Mouse (Mus musculus): ENCODE measurements around the gene Zcchc18.
"Not testable (repeated sequence)": the region's sequence is repeated elsewhere in the genome, so short reads cannot be mapped to it uniquely, and the experiment has no call there.

Gene Zcchc18

DNA sequence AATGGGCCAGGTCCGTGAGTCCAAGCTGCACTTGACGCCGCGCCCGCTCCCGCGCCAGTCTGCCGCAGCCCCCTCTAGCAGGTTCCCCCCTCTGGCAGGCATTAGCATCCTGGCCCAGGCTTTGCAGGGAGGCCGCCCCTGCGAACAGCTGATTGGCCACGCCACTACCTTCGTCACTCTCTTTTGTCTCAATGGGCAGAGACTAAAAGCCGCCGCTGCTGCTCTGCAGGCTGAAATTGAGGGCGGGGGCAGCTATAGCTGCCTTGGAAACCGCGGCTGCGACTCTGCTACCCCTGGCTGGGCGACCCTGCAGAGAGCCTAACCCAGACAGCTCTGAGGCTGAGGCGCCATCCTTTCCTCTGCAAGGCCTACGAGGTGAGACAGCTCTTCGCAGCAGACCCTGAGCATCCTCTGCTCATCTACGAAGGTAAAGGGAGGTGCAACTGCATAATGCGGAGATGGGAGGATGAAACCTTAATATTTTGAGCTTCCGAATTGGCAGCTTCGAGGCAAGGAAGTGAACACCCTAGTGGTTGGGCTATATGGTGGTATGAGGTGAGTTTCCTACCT is at the start of gene Zcchc18:
Gene Zcchc18, plus strand, starts transcription at position 178 of the 570 bp plus-strand sequence.
- ATAC-seq (ENCODE audit: low TSS enrichment): peak; percentile 93

- ATAC-seq (ENCODE audit: low TSS enrichment): peak; percentile 100
These were observed 35.2 kb upstream of the Zcchc18 start for GRCm38 (mm10) chrX:136957583-136958279.

- ATAC-seq (ENCODE audit: low TSS enrichment): not testable (repeated sequence)
These were observed 34.7 kb upstream of the Zcchc18 start for GRCm38 (mm10) chrX:136958300-136958699.

DNA sequence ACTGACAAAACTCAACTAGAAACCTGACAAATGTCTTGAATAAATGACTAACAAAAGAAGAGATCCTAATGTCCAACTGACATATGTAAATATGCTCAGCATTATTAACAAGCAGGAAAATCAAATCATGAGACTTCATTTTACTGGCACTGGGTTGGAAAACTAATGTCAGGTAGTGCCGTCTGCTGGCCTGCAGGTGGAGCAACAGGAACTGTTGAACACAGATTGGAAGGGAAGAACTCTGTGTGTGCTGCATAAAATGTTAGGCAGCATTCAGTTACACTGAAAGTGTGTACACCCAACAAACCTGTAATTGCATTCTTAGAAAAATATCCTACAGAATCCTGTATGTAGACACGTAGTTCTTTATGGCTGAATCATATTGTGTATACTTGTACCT is 33.3 kb upstream of the Zcchc18 start:
- peak; percentile 69 for ATAC-seq (ENCODE audit: low TSS enrichment)

DNA sequence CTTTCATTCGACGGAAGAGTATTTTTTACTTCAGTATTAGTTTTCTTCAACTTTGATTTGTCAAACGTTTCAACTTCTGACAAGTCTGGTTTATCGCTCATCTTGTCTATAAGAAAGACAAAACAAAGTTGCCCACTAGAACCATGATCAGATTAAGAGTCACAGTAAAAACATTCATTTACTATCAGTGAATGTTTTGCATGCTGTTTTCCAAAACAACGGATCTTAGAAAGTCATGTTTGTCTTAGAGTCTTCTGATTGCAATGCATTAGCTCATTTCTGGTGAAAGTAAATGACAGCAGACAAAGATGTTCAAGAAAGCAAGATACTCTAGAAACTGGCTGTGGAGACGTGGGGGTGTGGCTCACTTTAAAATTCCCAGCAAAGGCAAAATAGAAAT is 17.6 kb upstream of the Zcchc18 start, which contains the start of gene Tmsb15b2:
Gene Tmsb15b2, minus strand, starts transcription at position 101 of the 400 bp plus-strand sequence.
- not testable (repeated sequence) for ATAC-seq (ENCODE audit: low TSS enrichment)

DNA sequence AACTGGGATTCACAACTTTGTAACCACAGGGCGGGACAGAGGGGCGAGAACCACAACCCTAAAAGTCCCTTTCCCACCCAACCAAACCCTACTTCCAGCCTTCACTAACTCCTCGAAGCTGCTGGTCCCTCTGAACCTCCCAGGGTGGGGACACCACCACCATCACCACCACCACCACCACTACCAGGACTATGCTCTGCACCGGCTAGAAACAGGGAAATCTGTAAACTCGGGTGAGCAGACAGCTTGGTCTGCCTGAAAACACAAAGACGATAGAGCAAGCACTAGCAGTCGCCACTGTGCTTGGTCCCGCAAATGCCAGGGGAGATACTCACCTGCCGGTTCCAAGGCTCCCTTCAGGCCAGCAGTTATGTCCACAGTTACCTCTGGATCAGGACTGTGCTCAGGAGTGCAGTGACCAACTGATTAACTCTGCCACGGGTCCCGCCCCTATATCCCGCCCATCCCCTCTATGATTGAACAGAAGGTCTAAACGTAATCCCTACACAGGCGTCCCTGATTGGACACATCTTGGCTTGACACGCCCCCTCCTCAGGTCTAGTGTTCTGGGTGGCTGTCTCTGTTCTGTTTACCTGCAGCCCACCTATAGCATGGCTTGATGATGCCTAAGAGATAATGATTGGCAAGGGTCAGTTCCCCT is 16.4 kb upstream of the Zcchc18 start, which contains the start of the genes Tmsb15l and Tmsb15b1:
Gene Tmsb15l, minus strand, starts transcription at position 446 of the 661 bp plus-strand sequence.
Gene Tmsb15b1, minus strand, starts transcription at position 451 of the 661 bp plus-strand sequence.
- ATAC-seq (ENCODE audit: low TSS enrichment): peak; percentile 100

- ATAC-seq (ENCODE audit: low TSS enrichment): peak; percentile 66
These were observed 14.3 kb upstream of the Zcchc18 start for GRCm38 (mm10) chrX:136978616-136979015.

DNA sequence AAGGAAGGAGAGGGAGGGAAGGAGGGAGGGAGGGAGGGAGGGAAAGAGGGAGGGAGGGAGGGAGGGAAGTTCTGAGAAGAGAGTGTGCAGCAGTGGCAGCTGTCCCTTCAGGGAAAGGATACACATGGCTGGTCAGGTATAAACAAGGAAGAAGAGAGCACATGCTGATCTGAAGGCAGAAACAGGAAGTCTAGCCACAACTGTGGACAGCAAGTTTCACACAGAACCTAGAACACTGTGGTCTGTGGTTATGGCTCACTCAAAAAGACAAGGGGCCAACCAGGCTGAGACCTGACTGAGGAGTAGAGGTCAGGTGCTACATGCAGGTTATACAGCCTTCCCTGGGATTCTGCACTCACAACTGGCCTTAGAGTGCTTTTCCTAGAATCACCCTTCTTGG is 6.9 kb upstream of the Zcchc18 start:
- ATAC-seq (ENCODE audit: low TSS enrichment): no peak

- no peak for ATAC-seq (ENCODE audit: low TSS enrichment)
These were observed 1.7 kb upstream of the Zcchc18 start for GRCm38 (mm10) chrX:136991274-136991673.

DNA sequence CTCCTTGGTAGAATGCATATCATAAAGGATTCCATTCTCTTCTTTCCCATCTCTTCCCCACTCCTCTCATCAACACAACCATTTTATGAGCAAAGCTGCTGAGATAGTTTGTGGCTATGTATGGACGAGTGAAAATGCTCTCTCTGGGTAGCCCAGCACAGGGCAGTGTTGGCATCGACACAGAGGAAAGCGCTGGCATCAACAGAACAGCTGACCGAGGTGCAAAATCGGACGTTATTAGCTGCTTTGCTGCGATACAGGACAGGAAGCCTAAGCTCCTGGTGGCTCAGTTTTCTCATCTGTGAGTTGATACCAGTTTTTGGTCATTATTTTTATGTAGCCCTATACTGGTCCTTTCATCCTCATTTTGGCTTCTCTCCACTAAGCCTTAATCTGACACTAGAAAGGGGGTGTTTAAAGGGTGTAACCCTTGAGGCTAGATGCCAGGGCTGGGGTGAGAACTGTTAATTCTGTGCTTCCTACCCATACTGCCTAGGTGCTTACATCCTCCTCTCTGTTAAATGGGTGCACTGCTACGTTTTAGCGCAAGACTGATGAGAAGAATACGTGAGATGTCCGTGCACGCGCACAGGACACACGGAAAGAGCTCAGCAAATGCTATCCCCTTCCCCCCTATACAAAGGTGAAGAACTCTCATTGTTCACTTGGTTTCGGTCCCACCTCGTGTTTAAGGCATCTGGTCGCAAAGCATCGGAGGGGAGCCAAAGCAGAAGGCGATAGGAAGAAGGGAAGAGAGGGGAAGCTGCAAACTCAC is 577 bp upstream of the Zcchc18 start:
- peak; percentile 44 for ATAC-seq (ENCODE audit: low TSS enrichment)

GRCm38 (mm10) chrX:136993641-136994040 is 686 bp downstream of the Zcchc18 start:
- no peak for ATAC-seq (ENCODE audit: low TSS enrichment)

DNA sequence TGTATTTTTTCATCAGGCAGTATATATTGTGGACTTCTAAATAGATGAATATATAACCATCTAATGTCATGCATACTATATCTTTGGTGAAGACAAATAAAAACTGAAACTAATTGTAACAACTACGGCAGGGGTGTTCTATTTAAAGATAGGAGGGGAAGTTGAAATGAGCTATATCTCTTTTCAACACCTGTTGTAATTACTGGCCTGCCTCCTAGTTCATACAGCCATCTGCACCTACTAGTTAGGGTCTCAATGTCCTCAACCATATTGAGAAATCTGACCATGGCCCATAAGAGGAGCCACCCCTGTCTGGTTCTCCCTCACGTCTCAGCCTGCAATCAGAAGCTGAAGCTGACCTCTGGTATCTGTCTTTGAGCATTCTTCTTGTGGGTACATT is 3.3 kb downstream of the Zcchc18 start:
- no peak for ATAC-seq (ENCODE audit: low TSS enrichment)

DNA sequence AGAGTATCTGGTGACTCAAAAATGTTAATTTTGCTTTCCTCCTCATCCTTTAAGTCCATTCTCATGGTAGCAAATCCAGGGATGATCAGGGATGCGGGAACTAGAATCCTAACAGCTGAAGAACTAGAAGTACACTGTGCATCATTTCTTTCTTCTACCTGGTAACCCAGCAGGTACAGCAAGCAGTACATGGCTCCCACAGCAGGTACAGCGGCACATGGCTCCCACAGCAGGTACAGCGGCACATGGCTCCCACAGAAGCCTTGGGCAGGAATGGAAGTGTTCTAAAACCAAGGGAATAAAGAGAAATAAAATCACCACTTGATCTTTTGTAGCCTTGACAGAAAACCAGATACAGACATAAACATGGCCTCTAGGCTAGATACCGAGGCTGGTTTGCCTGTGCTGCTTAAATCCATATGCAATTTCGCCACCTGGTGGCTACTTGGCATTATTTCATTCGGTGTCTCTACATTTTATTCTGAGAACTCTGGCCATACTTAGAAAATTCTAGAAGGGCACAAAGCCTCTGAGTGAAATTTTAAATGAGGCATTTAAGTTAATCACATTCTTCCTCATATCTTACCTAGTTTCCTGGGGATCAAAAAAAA is 22.2 kb downstream of the Zcchc18 start:
- ATAC-seq (ENCODE audit: low TSS enrichment): peak; percentile 89

DNA sequence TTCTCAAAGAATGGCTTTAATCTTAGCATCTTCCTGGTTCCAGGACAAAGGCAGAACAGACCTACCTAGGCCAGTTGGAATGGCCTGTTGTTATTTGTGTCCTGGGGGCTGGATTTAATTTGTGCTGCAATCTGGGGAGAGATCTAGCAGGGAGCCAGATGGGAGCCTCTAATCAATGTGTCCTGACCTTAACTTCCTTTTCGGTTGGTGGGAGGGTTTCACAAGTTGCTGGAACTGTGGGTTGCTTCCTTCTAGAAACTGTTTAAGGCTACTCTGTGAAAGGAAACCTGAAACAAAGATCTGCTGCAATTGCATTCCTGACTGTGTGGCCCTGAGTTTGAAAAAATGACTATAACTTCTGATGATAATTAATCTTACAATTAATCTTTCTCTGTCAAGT is 24.7 kb downstream of the Zcchc18 start:
- no peak for ATAC-seq (ENCODE audit: low TSS enrichment)

GRCm38 (mm10) chrX:137019310-137019709 is 26.4 kb downstream of the Zcchc18 start:
- ATAC-seq (ENCODE audit: low TSS enrichment): peak; percentile 85

- ATAC-seq (ENCODE audit: low TSS enrichment): no peak
These were observed 38.0 kb downstream of the Zcchc18 start for GRCm38 (mm10) chrX:137030916-137031315.

GRCm38 (mm10) chrX:137031726-137032125 is 38.8 kb downstream of the Zcchc18 start:
- no peak for ATAC-seq (ENCODE audit: low TSS enrichment)

- no peak for ATAC-seq (ENCODE audit: low TSS enrichment)
These were observed 41.4 kb downstream of the Zcchc18 start for GRCm38 (mm10) chrX:137034322-137034721.

DNA sequence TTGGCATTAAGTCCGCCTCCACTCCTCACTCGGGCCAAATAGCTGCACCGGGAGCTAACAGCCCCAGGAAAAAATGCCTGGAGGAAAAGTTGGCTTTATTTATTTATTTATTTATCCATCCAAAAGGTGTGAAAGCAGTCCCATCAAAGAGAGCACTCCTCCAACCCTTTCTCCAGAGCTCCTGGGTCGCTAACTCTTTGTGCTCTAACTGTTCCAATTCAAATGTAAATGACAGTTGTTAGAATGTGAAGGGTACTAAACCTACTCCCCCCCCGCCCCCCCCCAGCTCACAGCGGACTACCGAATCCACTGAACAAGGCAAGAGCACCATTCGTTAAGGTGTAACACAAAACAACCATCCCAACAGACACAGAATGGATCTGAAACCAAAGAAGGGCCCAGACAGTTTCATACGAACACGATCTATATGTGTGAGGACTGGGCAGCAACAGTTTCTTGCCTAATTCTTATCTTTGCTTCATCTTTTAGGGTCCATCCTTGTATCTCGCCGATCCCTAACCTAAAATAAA is 44.6 kb downstream of the Zcchc18 start:
- peak; percentile 49; the same call in 1 of the 2 replicates for ATAC-seq (ENCODE audit: low TSS enrichment)

- peak; percentile 98 for ATAC-seq (ENCODE audit: low TSS enrichment)
These were observed 45.1 kb downstream of the Zcchc18 start, which contains the start of gene Slc25a53 for GRCm38 (mm10) chrX:137038000-137038483. Slc25a53 (minus strand) TSS chrX:137038302.

DNA sequence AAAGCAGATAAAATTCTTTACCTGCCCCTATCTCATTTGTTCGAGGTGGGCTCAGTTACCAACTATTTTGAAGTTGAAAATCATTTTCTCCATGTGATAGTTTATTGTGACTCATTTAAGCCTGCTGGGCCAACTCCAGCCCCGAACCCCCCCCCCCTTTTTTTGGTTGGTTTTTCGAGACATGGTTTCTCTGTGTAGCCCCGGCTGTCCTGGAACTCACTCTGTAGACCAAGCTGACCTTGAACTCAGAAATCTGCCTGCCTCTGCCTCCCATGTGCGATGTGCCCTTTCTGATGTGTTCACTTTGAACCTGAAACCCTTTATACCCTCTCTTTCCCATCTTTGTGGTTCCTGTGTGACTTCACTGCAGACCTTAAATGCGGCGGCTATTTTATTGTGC is 45.5 kb downstream of the Zcchc18 start:
- ATAC-seq (ENCODE audit: low TSS enrichment): no peak
